16 mouse cellular contexts compared by ENCODE assay signal in genomic region chr9:43114833-43115232, GRCm38 (mm10). TPM values are rescaled to one million over a fixed set of nuclear protein-coding genes. Genes with fewer than 3 reads are reported as not detected.
DNase-seq lines count a peak whose midpoint lies in the region; ATAC-seq lines count a peak whose summit lies in the region.
"Had no signal": no experiment of that assay in that cellular context is flagged by ENCODE, and none has a peak within 500 bp of the region (broad histone marks: within the 10 kb centered on the region; RNA-seq: fewer than 3 reads in every experiment).

No protein-coding gene starts in this region.

- no peaks in the 10 kb centered on the region for H3K27me3 ChIP-seq in heart, embryonic 11.5 days (ENCODE audit: control insufficient read depth, insufficient read depth, low read length)
- H3K27me3 ChIP-seq in lung, embryonic 16.5 days (ENCODE audit: control insufficient read depth, insufficient read depth, low read depth, low read length) = peaks cover 3% of the 10 kb centered on the region; the same call in 1 of the 2 replicates
- H3K27me3 ChIP-seq in hindbrain, embryonic 16.5 days (replicated peaks; ENCODE audit: control insufficient read depth, insufficient read depth, low read length) = no peaks in the 10 kb centered on the region
- H3K27me3 ChIP-seq: stomach, embryonic 15.5 days had no signal

- H3K4me3 ChIP-seq in heart, embryonic 11.5 days (ENCODE audit: low read depth, low read length) = no peak overlapping the region
- no peak overlapping the region for H3K4me3 ChIP-seq in lung, embryonic 16.5 days (ENCODE audit: low read length)
- H3K4me3 ChIP-seq in hindbrain, embryonic 16.5 days (ENCODE audit: low read length) = no peak overlapping the region

- H3K9ac ChIP-seq in heart, embryonic 11.5 days (ENCODE audit: low read depth, low read length) = no peak overlapping the region
- H3K9ac ChIP-seq in lung, embryonic 16.5 days (ENCODE audit: low read length) = no peak overlapping the region
- H3K9ac ChIP-seq in hindbrain, embryonic 16.5 days (ENCODE audit: low read depth, low read length) = no peak overlapping the region
- H3K9ac ChIP-seq: stomach, embryonic 15.5 days had no signal

- 87% methylated on average over 4 of the region's 4 CpGs for WGBS in heart, embryonic 11.5 days (ENCODE audit: insufficient replicate concordance)
- WGBS in lung, embryonic 16.5 days = 45% methylated on average over 4 of the region's 4 CpGs
- WGBS in hindbrain, embryonic 16.5 days = 93% methylated on average over 4 of the region's 4 CpGs

- 0 out of 2 replicates have a peak, but pooled peaks cover 8% of the 10 kb centered on the region for H3K4me1 ChIP-seq in heart, embryonic 11.5 days (ENCODE audit: control insufficient read depth, insufficient read depth, low read length)
- peaks cover 20% of the 10 kb centered on the region for H3K4me1 ChIP-seq in lung, embryonic 16.5 days (replicated peaks; ENCODE audit: control insufficient read depth, insufficient read depth, low read length)
- peaks cover 8% of the 10 kb centered on the region; the same call in 1 of the 2 replicates for H3K4me1 ChIP-seq in hindbrain, embryonic 16.5 days (ENCODE audit: control insufficient read depth, insufficient read depth, low read depth, low read length)

- H3K36me3 ChIP-seq in heart, embryonic 11.5 days (ENCODE audit: control insufficient read depth, insufficient read depth, low read length) = peaks cover 3% of the 10 kb centered on the region
- no peaks in the 10 kb centered on the region for H3K36me3 ChIP-seq in lung, embryonic 16.5 days (ENCODE audit: control insufficient read depth, insufficient read depth, low read length)
- H3K36me3 ChIP-seq in hindbrain, embryonic 16.5 days (ENCODE audit: control insufficient read depth, insufficient read depth, low read length) = peaks cover 9% of the 10 kb centered on the region; the same call in 1 of the 2 replicates
- H3K36me3 ChIP-seq: stomach, embryonic 15.5 days had no signal

- H3K27ac ChIP-seq in heart, embryonic 11.5 days (ENCODE audit: low read depth, low read length) = no peak overlapping the region
- H3K27ac ChIP-seq in lung, embryonic 16.5 days (ENCODE audit: low read length) = no peak overlapping the region
- H3K27ac ChIP-seq in hindbrain, embryonic 16.5 days (ENCODE audit: low read depth, low read length) = no peak overlapping the region
- H3K27ac ChIP-seq: stomach, embryonic 15.5 days had no signal

- no peaks in the 10 kb centered on the region for H3K9me3 ChIP-seq in heart, embryonic 11.5 days (replicated peaks; ENCODE audit: control insufficient read depth, low read length)
- H3K9me3 ChIP-seq in lung, embryonic 16.5 days (ENCODE audit: control insufficient read depth, low read length) = no peaks in the 10 kb centered on the region
- no peaks in the 10 kb centered on the region for H3K9me3 ChIP-seq in hindbrain, embryonic 16.5 days (ENCODE audit: control insufficient read depth, low read length)
- H3K9me3 ChIP-seq: G1E; stomach, embryonic 15.5 days had no signal

- DNase-seq in heart, postnatal 25 days (ENCODE audit: low spot score) = no peak
- peak; percentile 64 for DNase-seq in kidney, adult 9 months
- DNase-seq in kidney, postnatal 10 days = no peak
- no peak for DNase-seq in lung, postnatal 4 days
- DNase-seq in urinary bladder, postnatal 36 days (ENCODE audit: low spot score in 2 of 2) = no peak
- DNase-seq: adrenal gland, postnatal 14 days; cerebellum, postnatal 14 days; layer of hippocampus, adult 9-11 months had no signal

- peak overlapping the region; percentile 66; the same call in 1 of the 2 replicates for H3K4me2 ChIP-seq in heart, embryonic 11.5 days
- H3K4me2 ChIP-seq in lung, embryonic 16.5 days (ENCODE audit: low read depth, low read length) = no peak overlapping the region
- peak overlapping the region; percentile 25; the same call in 1 of the 2 replicates for H3K4me2 ChIP-seq in hindbrain, embryonic 16.5 days (ENCODE audit: low read length)

- ATAC-seq in heart, embryonic 11.5 days (replicated peaks; ENCODE audit: insufficient number of reproducible peaks, low FRiP score, low TSS enrichment) = no peak
- ATAC-seq in lung, embryonic 16.5 days (ENCODE audit: low read depth) = 0 out of 2 replicates have a peak, but pooled peaks have one; percentile 40
- ATAC-seq in hindbrain, embryonic 16.5 days = no peak
- ATAC-seq: intestine, embryonic 16.5 days; midbrain, embryonic 16.5 days had no signal

- intact Hi-C loops in heart, postnatal 25 days (cut with DNase I) = no loop called here

RNA-seq across cellular contexts. Expression of gene Tmem136, which starts 1.5 kb away (rescaled TPM):
- polyA plus RNA-seq in heart, embryonic 11.5 days (2014; fragmentation: Nextera tagmentation; extraction: Ambion mirVana) = 14.1 and 20.0 TPM in 2 replicates
- total RNA-seq in heart, postnatal 25 days (2021) = 1 to 10 TPM; 6.1 to 6.7 TPM
- polyA plus RNA-seq in lung, embryonic 16.5 days (2015; fragmentation: Nextera tagmentation; extraction: Ambion mirVana) = 4.2 and 4.4 TPM in 2 replicates
- polyA plus RNA-seq in hindbrain, embryonic 16.5 days (2015; fragmentation: Nextera tagmentation; extraction: Ambion mirVana) = 9.2 and 11.4 TPM in 2 replicates
- total RNA-seq: granulocyte monocyte progenitor cell, adult 5-6 weeks had no signal

RNA-seq across cellular contexts. Expression of gene Arhgef12, which starts 7.8 kb away (rescaled TPM):
- polyA plus RNA-seq in heart, embryonic 11.5 days (2014; fragmentation: Nextera tagmentation; extraction: Ambion mirVana) = 9.6 and 16.8 TPM in 2 replicates
- total RNA-seq in heart, postnatal 25 days (2021) = 100 to 1,000 TPM; 140 to 166 TPM
- polyA plus RNA-seq in lung, embryonic 16.5 days (2015; fragmentation: Nextera tagmentation; extraction: Ambion mirVana) = 12.1 and 14.4 TPM in 2 replicates
- 17.0 and 17.9 TPM in 2 replicates for polyA plus RNA-seq in hindbrain, embryonic 16.5 days (2015; fragmentation: Nextera tagmentation; extraction: Ambion mirVana)
